Mouse (Mus musculus) liver, embryonic 13.5 days (tissue): ENCODE measurements around the gene Cyp4f17. TPM values are rescaled to one million over a fixed set of nuclear protein-coding genes. Genes with fewer than 3 reads are reported as not detected.
"Not testable (repeated sequence)": the region's sequence is repeated elsewhere in the genome, so short reads cannot be mapped to it uniquely, and the experiment has no call there.

Source experiments
- ATAC-seq: fragments of 200-750 bp; cut with Nextera tagmentation; 2 replicates; pipeline ENCODE4 v1.8.0; 2017; ENCODE audit warnings: low read depth, mild to moderate bottlenecking, moderate number of reproducible peaks, moderate library complexity
- DNase-seq: peaks from one replicate; pipeline ENCODE4 v3.0.0; 2022
- H3K27ac ChIP-seq: fragments of 300-500 bp; sonication (generic); 2 replicates; pipeline ENCODE4 v1.5.1; 2015; ENCODE audit warnings: moderate library complexity, mild to moderate bottlenecking, inconsistent platforms
- H3K27me3 ChIP-seq: fragments of 300-500 bp; sonication (generic); 2 replicates; pipeline ENCODE4 v1.6.1; 2015; ENCODE audit warnings: mild to moderate bottlenecking, inconsistent platforms
- H3K36me3 ChIP-seq: fragments of 300-500 bp; sonication (generic); 2 replicates; pipeline ENCODE4 v1.6.1; 2015; ENCODE audit warnings: mild to moderate bottlenecking, inconsistent platforms
- H3K4me1 ChIP-seq: fragments of 300-500 bp; sonication (generic); replicated peaks from 2 replicates; pipeline ENCODE4 v1.6.1; 2015; ENCODE audit warnings: inconsistent platforms
- H3K4me2 ChIP-seq: fragments of 300-500 bp; sonication (generic); 2 replicates; pipeline ENCODE4 v1.6.1; 2015; ENCODE audit warnings: inconsistent platforms, mild to moderate bottlenecking, moderate library complexity
- H3K4me3 ChIP-seq: fragments of 300-500 bp; sonication (generic); replicated peaks from 2 replicates; pipeline ENCODE4 v1.5.1; 2015; ENCODE audit warnings: mild to moderate bottlenecking, inconsistent platforms
- H3K9ac ChIP-seq: fragments of 300-500 bp; sonication (generic); 2 replicates; pipeline ENCODE4 v1.6.1; 2015; ENCODE audit warnings: mild to moderate bottlenecking, inconsistent platforms
- H3K9me3 ChIP-seq: fragments of 300-500 bp; sonication (generic); replicated peaks from 2 replicates; pipeline ENCODE4 v1.6.1; 2016; ENCODE audit warnings: inconsistent platforms
- WGBS: fragments of 180-500 bp; shearing (Covaris S2); methylation state at CpG from one replicate; pipeline ENCODE4 v1.1.7; 2015; ENCODE audit not compliant: insufficient replicate concordance; 5-methylcytosine and 5-hydroxymethylcytosine counted together
- polyA plus RNA-seq: library from polyadenylated mRNA; unstranded; fragments of >200 nt; fragmentation: Nextera tagmentation; extraction: Ambion mirVana; gene quantifications from 2 replicates; pipeline ENCODE4 v1.2.1, GENCODE M21; 2015

Cyp4f17 gene
- polyA plus RNA-seq, 1 experiment from 2014 or later, result 0.47 TPM

- not testable (repeated sequence) for H3K4me3 ChIP-seq, H3K4me2 ChIP-seq, H3K4me1 ChIP-seq, H3K27ac ChIP-seq, H3K36me3 ChIP-seq, ATAC-seq, H3K9ac ChIP-seq, H3K9me3 ChIP-seq, H3K27me3 ChIP-seq, DNase-seq
- 45% methylated on average over 9 of the region's 9 CpGs for WGBS
Measured at GRCm38 (mm10) chr17:32554368-32554767, 48.5 kb downstream of the Cyp4f17 start.

DNA sequence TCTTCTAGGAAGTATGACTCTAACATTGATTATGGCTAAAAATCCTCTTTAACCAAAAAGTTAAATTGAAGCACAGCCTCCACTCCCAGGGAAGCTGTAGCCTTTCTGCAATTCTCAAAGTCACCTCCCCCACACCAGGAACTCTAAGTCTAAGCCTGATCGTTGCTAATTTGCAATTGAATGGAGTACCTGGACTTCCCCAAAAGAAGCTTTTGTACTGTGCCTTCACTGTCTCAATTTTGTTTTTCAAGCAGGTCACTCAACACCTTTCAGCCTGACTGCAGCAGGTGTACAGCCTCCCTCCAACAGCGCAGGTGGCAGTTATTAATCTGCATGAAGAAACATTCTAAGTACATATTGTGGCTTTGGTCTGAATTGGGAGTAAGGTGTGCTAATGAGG is 57.5 kb downstream of the Cyp4f17 start:
- DNase-seq, H3K27me3 ChIP-seq, H3K4me1 ChIP-seq, H3K4me2 ChIP-seq, H3K4me3 ChIP-seq, H3K27ac ChIP-seq, H3K36me3 ChIP-seq, H3K9ac ChIP-seq, ATAC-seq: not testable (repeated sequence)
- peaks cover 11% of the 10 kb centered on the region; the same call in 1 of the 2 replicates for H3K9me3 ChIP-seq
- WGBS, result 68% methylated on average over 2 of the region's 2 CpGs

GRCm38 (mm10) chr17:32573286-32573685 is 67.4 kb downstream of the Cyp4f17 start:
- not testable (repeated sequence) for DNase-seq, H3K4me2 ChIP-seq, H3K27me3 ChIP-seq, H3K9ac ChIP-seq, H3K9me3 ChIP-seq, ATAC-seq, H3K4me1 ChIP-seq, H3K36me3 ChIP-seq, H3K4me3 ChIP-seq, H3K27ac ChIP-seq
- WGBS, result 60% methylated on average over 2 of the region's 2 CpGs

- DNase-seq, result no peak
- Histone ChIP-seq H3K27ac (no peak overlapping the region), H3K9ac (no peak overlapping the region), H3K4me1 (no peaks in the 10 kb centered on the region), H3K36me3 (no peaks in the 10 kb centered on the region), H3K4me2 (no peak overlapping the region), H3K27me3 (no peaks in the 10 kb centered on the region), H3K4me3 (no peak overlapping the region), H3K9me3 (no peaks in the 10 kb centered on the region)
- ATAC-seq, result no peak
- WGBS, result 54% methylated on average over 7 of the region's 7 CpGs
Measured at GRCm38 (mm10) chr17:32577496-32578186, 71.8 kb downstream of the Cyp4f17 start.

Other genes with a start within 250 kb of the Cyp4f17 start
- 28.3 and 37.2 TPM in 2 replicates for gene Brd4, start 221.3 kb upstream of the Cyp4f17 start, polyA plus RNA-seq
- gene Akap8, start 184.8 kb upstream of the Cyp4f17 start, polyA plus RNA-seq, result 40.5 and 47.9 TPM in 2 replicates
- gene Akap8l, start 155.4 kb upstream of the Cyp4f17 start, polyA plus RNA-seq, result 35.4 and 36.9 TPM in 2 replicates
- gene Wiz, start 116.6 kb upstream of the Cyp4f17 start, polyA plus RNA-seq, result 5.8 and 6.8 TPM in 2 replicates
- gene Rasal3, start 102.5 kb upstream of the Cyp4f17 start, polyA plus RNA-seq, result 3.5 and 3.6 TPM in 2 replicates
- gene Pglyrp2, start 81.9 kb upstream of the Cyp4f17 start, polyA plus RNA-seq, result 2.3 and 2.6 TPM in 2 replicates
- gene Cyp4f39, start 53.3 kb upstream of the Cyp4f17 start, polyA plus RNA-seq, result 0.46 and 1.0 TPM in 2 replicates
- 4.0 and 4.2 TPM in 2 replicates for gene Cyp4f16, start 30.5 kb downstream of the Cyp4f17 start, polyA plus RNA-seq
- not detected in 2 replicates for gene Cyp4f37, start 115.3 kb downstream of the Cyp4f17 start, polyA plus RNA-seq
- not detected in 2 replicates for gene Cyp4f40, start 152.8 kb downstream of the Cyp4f17 start, polyA plus RNA-seq
- 2.7 and 3.5 TPM in 2 replicates for gene Cyp4f15, start 179.6 kb downstream of the Cyp4f17 start, polyA plus RNA-seq